Mouse (Mus musculus) cerebellum, adult 2 months (tissue): ENCODE data around the gene Olfr156. TPM values are rescaled to one million over a fixed set of nuclear protein-coding genes. Genes with fewer than 3 reads are reported as not detected.

ENCODE experiments used
- DNase-seq, 2 experiments: peaks; one replicate each; pipeline ENCODE4 v3.0.0; 2021
- H3K27ac ChIP-seq: fragments of 200-500 bp; 2 replicates; pipeline ENCODE4 v1.5.1; 2012; ENCODE audit warnings: low read length, control low read depth, inconsistent platforms; ENCODE audit not compliant: insufficient read depth
- H3K27me3 ChIP-seq: fragments of 200-500 bp; 2 replicates; pipeline ENCODE4 v1.6.1; 2012; ENCODE audit warnings: inconsistent platforms, mild to moderate bottlenecking, low read length, moderate library complexity; ENCODE audit not compliant: control insufficient read depth, insufficient read depth
- H3K4me1 ChIP-seq: fragments of 200-500 bp; 2 replicates; pipeline ENCODE4 v1.6.1; 2011; ENCODE audit warnings: low read length; ENCODE audit not compliant: control insufficient read depth, insufficient read depth
- H3K4me3 ChIP-seq: fragments of 200-500 bp; replicated peaks from 2 replicates; pipeline ENCODE3; 2011; ENCODE audit warnings: mild to moderate bottlenecking, low read depth, low read length, control low read depth; ENCODE audit not compliant: insufficient read depth
- CTCF ChIP-seq: fragments of 200-500 bp; IDR thresholded peaks from 2 replicates; pipeline ENCODE4 v1.5.1; 2011; ENCODE audit warnings: low read depth, mild to moderate bottlenecking, control low read depth, low read length, moderate library complexity, borderline replicate concordance; ENCODE audit not compliant: insufficient read depth
- POLR2A ChIP-seq: fragments of 200-500 bp; IDR thresholded peaks from 2 replicates; pipeline ENCODE4 v1.6.1; 2011; ENCODE audit warnings: low read length, control low read depth, borderline replicate concordance; ENCODE audit not compliant: insufficient read depth
- WGBS: fragments of 180-500 bp; shearing (Covaris S2); methylation state at CpG from one replicate; pipeline ENCODE4 v1.1.7; 2018; 5-methylcytosine and 5-hydroxymethylcytosine counted together
- polyA plus RNA-seq: library from polyadenylated mRNA; depleted of rRNA; stranded (reverse); fragments of >200 nt; gene quantifications from 2 replicates; pipeline ENCODE4 v1.2.3, GENCODE M21; 2012; rRNA removed

Olfr156 gene
- polyA plus RNA-seq, 1 experiment, result not detected

DNA sequence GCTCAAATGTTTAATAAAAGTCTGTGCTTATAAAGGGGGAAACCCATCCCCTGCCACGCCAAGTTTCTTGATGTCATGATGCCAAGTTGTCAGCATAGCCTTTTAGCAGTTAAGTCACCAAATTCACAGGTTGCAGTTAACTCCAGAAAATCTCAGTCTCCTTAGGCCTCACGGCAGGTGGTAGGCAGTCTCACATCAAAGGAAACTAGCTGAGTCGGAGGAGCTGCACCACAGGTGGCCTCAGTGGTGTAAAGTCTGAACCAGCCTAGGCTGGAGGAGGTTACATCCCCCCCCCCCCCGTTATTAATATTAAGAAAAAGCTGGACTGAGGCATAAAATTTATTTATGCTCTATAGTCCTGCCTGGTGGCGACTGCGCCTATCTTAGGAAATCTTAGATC lies 28.4 kb downstream of the Olfr156 start:
- TF ChIP-seq POLR2A, result no peak
- no peak for TF ChIP-seq CTCF
- no peaks in the 10 kb centered on the region for H3K27me3 ChIP-seq

DNA sequence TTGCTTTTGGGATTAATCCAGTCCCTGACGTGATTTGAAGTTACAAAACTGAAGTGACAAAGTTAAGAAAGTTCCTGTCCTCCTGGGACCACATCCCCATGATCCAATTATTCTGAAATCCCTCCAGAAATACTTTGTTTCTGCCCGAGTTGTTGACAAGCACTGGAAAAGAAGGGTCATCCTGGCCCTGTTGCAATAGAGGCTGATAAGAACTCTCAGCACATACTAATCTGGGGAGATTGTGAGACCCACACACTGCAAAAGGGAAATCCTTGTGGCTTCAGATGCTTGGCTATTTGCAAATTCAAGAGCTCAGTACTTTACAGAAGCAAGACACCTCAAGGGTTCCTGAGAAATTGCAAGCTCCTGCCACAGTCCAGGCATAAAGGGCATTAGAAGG lies 51.4 kb downstream of the Olfr156 start:
- no peaks in the 10 kb centered on the region; the same call in 1 of the 2 replicates for H3K27me3 ChIP-seq
- no peaks in the 10 kb centered on the region for H3K4me1 ChIP-seq
- no peak for DNase-seq
- H3K27ac ChIP-seq, result no peak overlapping the region
- TF ChIP-seq CTCF (no peak), POLR2A (no peak)
- no peak overlapping the region for H3K4me3 ChIP-seq
- WGBS, result 31% methylated on average over 2 of the region's 2 CpGs

More for the DNA sequence above, 28.4 kb downstream of the Olfr156 start:
- WGBS, result 62% methylated on average over 6 of the region's 6 CpGs
- no peak for DNase-seq
- no peaks in the 10 kb centered on the region for H3K4me1 ChIP-seq
- H3K27ac ChIP-seq, result no peak overlapping the region
- H3K4me3 ChIP-seq, result no peak overlapping the region

DNA sequence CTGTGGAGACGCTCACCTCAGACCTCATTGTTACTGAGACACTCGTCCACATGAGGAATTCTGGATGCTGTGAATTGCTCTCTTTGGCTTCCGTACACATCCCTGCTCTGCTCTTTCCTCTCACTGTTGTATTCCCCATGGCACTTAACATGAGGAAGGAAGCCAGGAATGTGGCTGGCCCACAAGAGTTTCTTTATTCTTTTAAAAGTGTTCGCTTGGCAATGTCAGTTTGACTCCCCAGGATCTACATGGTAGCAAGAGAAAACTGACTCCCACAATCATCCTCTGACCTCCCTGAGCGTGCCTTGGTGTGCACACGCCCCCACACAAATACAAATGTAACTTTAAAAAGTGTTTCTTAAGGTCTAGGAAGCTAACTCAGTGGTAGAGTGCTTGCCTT lies 52.1 kb downstream of the Olfr156 start:
- no peaks in the 10 kb centered on the region for H3K4me1 ChIP-seq
- no peak for TF ChIP-seq CTCF
- no peak for TF ChIP-seq POLR2A
- no peak overlapping the region for H3K27ac ChIP-seq
- no peak overlapping the region for H3K4me3 ChIP-seq
- 36% methylated on average over 6 of the region's 6 CpGs for WGBS
- DNase-seq, result no peak
- H3K27me3 ChIP-seq, result no peaks in the 10 kb centered on the region; the same call in 1 of the 2 replicates

DNA sequence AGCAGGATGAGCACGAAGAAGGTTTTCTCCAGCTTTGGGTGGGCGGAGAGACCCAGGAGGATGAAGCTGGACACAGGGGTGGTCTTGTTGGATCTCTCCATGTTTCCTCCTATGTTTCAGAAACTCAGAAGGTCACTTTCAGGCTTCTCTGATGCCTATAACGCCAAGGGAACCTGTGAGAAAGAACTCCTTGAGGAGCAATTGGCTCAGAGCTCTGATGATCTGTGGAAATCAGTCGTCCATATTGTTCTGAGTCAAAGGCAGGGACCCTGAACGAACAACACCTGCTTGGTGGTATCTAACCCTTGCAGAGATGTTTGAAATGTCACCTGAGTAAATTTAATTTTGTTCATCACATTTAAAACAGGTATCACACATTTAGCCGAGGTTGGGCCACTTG lies 52.8 kb downstream of the Olfr156 start, which contains the start of gene Olfr159:
Gene Olfr159 (minus strand): TSS at position 101 of the 400 bp plus-strand sequence.
- no peak for DNase-seq
- H3K4me3 ChIP-seq, result no peak within 1 kb of the TSS
- H3K27ac ChIP-seq, result no peak within 1 kb of the TSS
- no peaks in the 10 kb centered on the region for H3K4me1 ChIP-seq
- no peaks in the 10 kb centered on the region; the same call in 1 of the 2 replicates for H3K27me3 ChIP-seq
- TF ChIP-seq CTCF (no peak), POLR2A (no peak)
- WGBS, result 82% methylated on average over 6 of the region's 6 CpGs

Other genes starting within 250 kb of the Olfr156 start
- 30.3 and 39.2 TPM in 2 replicates for gene Rgp1, start 245.2 kb downstream of the Olfr156 start, polyA plus RNA-seq
- gene Gba2, start 245.0 kb downstream of the Olfr156 start, polyA plus RNA-seq, result 79.8 and 80.0 TPM in 2 replicates
- not detected in 2 replicates for gene Msmp, start 239.4 kb downstream of the Olfr156 start, polyA plus RNA-seq
- gene Npr2, start 192.0 kb downstream of the Olfr156 start, polyA plus RNA-seq, result 140 and 145 TPM in 2 replicates
- gene Spag8, start 170.3 kb downstream of the Olfr156 start, polyA plus RNA-seq, result 3.8 and 5.7 TPM in 2 replicates
- 94.3 and 99.6 TPM in 2 replicates for gene Hint2, start 167.4 kb downstream of the Olfr156 start, polyA plus RNA-seq
- gene Tmem8b, start 154.9 kb downstream of the Olfr156 start, polyA plus RNA-seq, result 21.2 and 21.8 TPM in 2 replicates
- gene Fam221b, start 154.8 kb downstream of the Olfr156 start, polyA plus RNA-seq, result 0.77 and 1.0 TPM in 2 replicates
- not detected in 2 replicates for gene Olfr70, start 123.1 kb downstream of the Olfr156 start, polyA plus RNA-seq
- not detected in 2 replicates for gene Olfr71, start 113.6 kb downstream of the Olfr156 start, polyA plus RNA-seq
- gene Hrct1, start 96.7 kb downstream of the Olfr156 start, polyA plus RNA-seq, result 1.6 and 1.9 TPM in 2 replicates
- gene Spaar, start 93.9 kb downstream of the Olfr156 start, polyA plus RNA-seq, result 0.76 and 0.88 TPM in 2 replicates
- gene Olfr159, start 52.9 kb downstream of the Olfr156 start, polyA plus RNA-seq, result not detected in 2 replicates
- gene Olfr157, start 16.3 kb upstream of the Olfr156 start, polyA plus RNA-seq, result not detected in 2 replicates
- gene Olfr155, start 27.7 kb upstream of the Olfr156 start, polyA plus RNA-seq, result not detected in 2 replicates
- gene Reck, start 51.6 kb upstream of the Olfr156 start, polyA plus RNA-seq, result 8.3 and 9.8 TPM in 2 replicates
- gene Glipr2, start 133.5 kb upstream of the Olfr156 start, polyA plus RNA-seq, result 6.8 and 7.4 TPM in 2 replicates
- not detected in 2 replicates for gene Ccin, start 159.6 kb upstream of the Olfr156 start, polyA plus RNA-seq
- 459 and 486 TPM in 2 replicates for gene Clta, start 180.6 kb upstream of the Olfr156 start, polyA plus RNA-seq